In the genomic region with DNA sequence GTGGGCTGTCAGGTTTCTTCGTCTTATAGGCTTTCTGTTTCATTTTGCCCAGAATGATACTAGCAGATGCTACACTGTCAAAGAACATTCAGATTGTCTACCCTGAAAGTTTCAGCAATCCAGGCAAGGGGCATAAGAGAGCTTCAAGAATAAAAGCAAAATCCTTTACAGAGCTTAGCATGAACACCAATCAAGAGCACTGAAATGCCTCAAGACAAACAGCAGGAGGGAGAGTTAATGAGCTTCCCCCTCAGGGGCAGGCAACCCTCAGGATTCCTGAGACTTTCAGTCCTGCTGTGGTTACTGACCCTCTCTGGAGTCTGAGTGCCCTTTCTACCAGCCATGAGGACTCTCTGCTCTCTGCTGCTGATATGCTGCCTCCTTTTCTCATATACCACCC, we compare ENCODE assay signal across 17 mouse cellular contexts. TPM values are rescaled to one million over a fixed set of nuclear protein-coding genes. Genes with fewer than 3 reads are reported as not detected.
DNase-seq lines count a peak whose midpoint lies in the region; ATAC-seq lines count a peak whose summit lies in the region.
"Not testable (repeated sequence)": the region's sequence is repeated elsewhere in the genome, so short reads cannot be mapped to it uniquely, and the experiment has no call there.
"Had no signal": no experiment of that assay in that cellular context is flagged by ENCODE, and none has a peak within 500 bp of the region (broad histone marks: within the 10 kb centered on the region; RNA-seq: fewer than 3 reads in every experiment).

A gene (plus strand): TSS at position 316 of the 400 bp plus-strand sequence.

- H3K27ac ChIP-seq in embryonic facial prominence, embryonic 12.5 days = not testable (repeated sequence)

- H3K9ac ChIP-seq in embryonic facial prominence, embryonic 12.5 days = not testable (repeated sequence)

- not testable (repeated sequence) for H3K36me3 ChIP-seq in embryonic facial prominence, embryonic 12.5 days

- not testable (repeated sequence) for H3K4me2 ChIP-seq in embryonic facial prominence, embryonic 12.5 days (replicated peaks)

- not testable (repeated sequence) for H3K4me1 ChIP-seq in embryonic facial prominence, embryonic 12.5 days

- not testable (repeated sequence) for H3K27me3 ChIP-seq in embryonic facial prominence, embryonic 12.5 days

- not testable (repeated sequence) for H3K4me3 ChIP-seq in embryonic facial prominence, embryonic 12.5 days

- peak; percentile 4 for DNase-seq in R1 (ENCODE audit: low read depth, low spot score)
- DNase-seq in brain, adult 2 months (ENCODE audit: low read depth, low spot score) = peak; percentile 2
- peak; percentile 23 for DNase-seq in forelimb bud, embryonic 11.5 days (ENCODE audit: low read depth, low spot score)
- DNase-seq in retina, embryonic 14.5 days (ENCODE audit: low spot score) = peak; percentile 78

- not testable (repeated sequence) for H3K9me3 ChIP-seq in embryonic facial prominence, embryonic 12.5 days

- 30% methylated on average over 1 of the region's 1 CpGs for WGBS in embryonic facial prominence, embryonic 12.5 days

- peak; percentile 60; the same call in 1 of the 2 replicates for ATAC-seq in embryonic facial prominence, embryonic 12.5 days (ENCODE audit: insufficient number of reproducible peaks, insufficient read depth, low FRiP score, low TSS enrichment)

RNA-seq across cellular contexts. Expression of the gene that starts here (rescaled TPM):
- polyA plus RNA-seq in embryonic facial prominence, embryonic 12.5 days (2016; fragmentation: Nextera tagmentation; extraction: Ambion mirVana) = not detected in 2 replicates
- polyA plus RNA-seq: activated CD4-positive, CD25-positive, alpha-beta regulatory T cell, adult 4 months; C2C12; cerebellum, adult 2 months; cortical plate, adult 2 months; embryonic facial prominence, embryonic 10.5 days; embryonic facial prominence, embryonic 13.5 days; forebrain, embryonic 11.5 days; forebrain, embryonic 13.5 days; forebrain, embryonic 15.5 days; forebrain, postnatal 0 days; frontal cortex, adult 2 months; Patski had no signal

Comparison
In these comparisons a context has a peak if more than half of its experiments do, and no peak if none do; other contexts are left out.
1. Peak in ATAC-seq in embryonic facial prominence, embryonic 12.5 days; RNA of the gene not detected or under 1 TPM.
2. DNase-seq: peak in every context shown above with its lines; median percentile 78 in retina, embryonic 14.5 days; 23 in forelimb bud, embryonic 11.5 days; 4 in R1; 2 in brain, adult 2 months.